Mouse (Mus musculus): ENCODE measurements around the gene Ctxn1. TPM values are rescaled to one million over a fixed set of nuclear protein-coding genes. Genes with fewer than 3 reads are reported as not detected.
A peak's percentile ranks its signal among the peaks of the same experiment; 100 is the strongest.

Ctxn1 gene
- 80.2 and 83.6 TPM in 2 replicates for polyA plus RNA-seq (2015; fragmentation: Nextera tagmentation; extraction: Ambion mirVana)

DNA sequence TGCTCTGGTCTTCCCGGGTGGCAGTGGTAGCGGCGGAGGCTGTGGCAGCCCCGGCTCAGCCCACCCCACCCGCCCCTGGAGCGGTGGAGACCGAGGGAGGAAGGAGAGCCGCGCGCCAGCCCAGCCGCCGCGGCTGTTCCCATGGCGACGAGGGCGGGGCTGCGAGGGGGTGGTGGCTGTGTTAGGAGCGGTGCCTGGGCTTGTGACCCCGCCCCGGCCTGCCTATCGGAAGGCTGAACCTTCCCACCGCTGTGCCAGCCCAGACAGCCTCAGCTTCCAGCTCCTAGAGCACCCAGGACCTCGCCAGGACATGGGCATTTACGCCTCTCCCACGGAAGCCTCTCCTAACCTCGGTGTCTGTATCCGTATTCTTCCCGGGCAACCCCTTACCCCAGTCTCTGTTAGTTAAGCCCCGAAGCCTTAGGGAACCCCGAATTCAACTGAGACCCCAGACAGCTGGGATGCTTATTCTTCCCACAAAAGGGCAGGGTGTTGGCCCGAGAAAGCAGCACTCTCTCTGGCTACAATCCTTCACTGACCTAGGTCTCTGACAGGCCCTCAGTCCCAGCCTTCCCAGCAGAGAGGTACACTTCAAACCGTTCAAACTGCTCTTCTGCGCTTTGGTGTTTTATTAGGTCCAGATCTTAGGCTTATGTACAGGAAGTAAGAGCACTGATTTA, at the start of gene Ctxn1:
Gene Ctxn1 (minus strand): TSS at position 150 of the 680 bp plus-strand sequence.
- Histone ChIP-seq H3K9ac (peak within 1 kb of the TSS; percentile 67), H3K27me3 (replicated peaks) (no peaks in the 10 kb centered on the region), H3K4me1 (peaks cover 18% of the 10 kb centered on the region), H3K36me3 (peaks cover 56% of the 10 kb centered on the region), H3K9me3 (no peaks in the 10 kb centered on the region), H3K4me3 (replicated peaks) (peak within 1 kb of the TSS; percentile 72), H3K27ac (peak within 1 kb of the TSS; percentile 79), H3K4me2 (peak within 1 kb of the TSS; percentile 85)
- 8% methylated on average over 20 of the region's 33 CpGs for WGBS
- peak; percentile 94 for ATAC-seq (ENCODE audit: insufficient read depth, low FRiP score, low read depth)

DNA sequence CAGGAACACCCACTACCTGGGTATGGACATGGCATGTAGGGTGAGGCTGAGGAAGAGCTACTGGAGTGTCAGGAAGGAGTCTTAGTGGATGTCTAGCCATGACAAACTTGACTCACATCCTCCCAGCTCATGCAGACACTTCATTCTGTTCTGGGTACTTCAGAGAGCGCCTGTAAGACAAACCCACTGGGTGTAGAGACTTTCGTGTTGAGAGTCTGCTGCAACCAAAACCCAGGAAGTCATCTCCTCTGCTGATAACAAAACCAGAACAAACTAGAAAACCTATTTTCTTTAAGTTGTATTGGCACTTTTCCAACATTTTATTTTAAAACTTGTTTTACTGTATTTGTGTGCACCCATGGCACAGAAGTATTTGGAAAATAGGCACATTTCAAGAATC, 46.8 kb upstream of the Ctxn1 start:
- Histone ChIP-seq H3K9ac (no peak overlapping the region), H3K9me3 (no peaks in the 10 kb centered on the region), H3K4me2 (no peak overlapping the region), H3K4me1 (no peaks in the 10 kb centered on the region), H3K36me3 (peaks cover 66% of the 10 kb centered on the region), H3K27me3 (replicated peaks) (no peaks in the 10 kb centered on the region), H3K27ac (no peak overlapping the region), H3K4me3 (replicated peaks) (no peak overlapping the region)
- ATAC-seq (ENCODE audit: insufficient read depth, low FRiP score, low read depth), result no peak
- WGBS, result 83% methylated on average over 2 of the region's 2 CpGs

DNA sequence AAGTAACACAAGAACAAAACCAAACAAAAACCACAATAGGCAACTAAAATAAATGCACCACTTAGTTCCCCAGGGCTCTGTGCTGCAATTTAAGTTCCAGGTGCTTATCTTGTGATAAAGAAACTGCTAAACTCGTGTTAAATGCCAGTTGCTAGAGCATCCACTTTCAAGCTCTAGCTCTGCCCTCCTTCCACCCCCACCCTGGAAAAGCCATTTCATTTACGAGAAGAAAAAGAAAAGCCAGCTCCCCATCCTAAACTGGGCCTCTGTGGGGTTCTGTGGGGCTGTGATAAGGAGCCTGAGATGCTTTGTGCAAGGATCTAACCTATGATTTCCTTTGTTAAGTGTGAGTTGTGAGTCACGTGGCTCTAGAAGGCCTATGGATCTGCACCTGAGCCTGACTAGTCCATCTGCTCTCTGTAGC, 45.1 kb upstream of the Ctxn1 start:
- peaks cover 68% of the 10 kb centered on the region for H3K36me3 ChIP-seq

DNA sequence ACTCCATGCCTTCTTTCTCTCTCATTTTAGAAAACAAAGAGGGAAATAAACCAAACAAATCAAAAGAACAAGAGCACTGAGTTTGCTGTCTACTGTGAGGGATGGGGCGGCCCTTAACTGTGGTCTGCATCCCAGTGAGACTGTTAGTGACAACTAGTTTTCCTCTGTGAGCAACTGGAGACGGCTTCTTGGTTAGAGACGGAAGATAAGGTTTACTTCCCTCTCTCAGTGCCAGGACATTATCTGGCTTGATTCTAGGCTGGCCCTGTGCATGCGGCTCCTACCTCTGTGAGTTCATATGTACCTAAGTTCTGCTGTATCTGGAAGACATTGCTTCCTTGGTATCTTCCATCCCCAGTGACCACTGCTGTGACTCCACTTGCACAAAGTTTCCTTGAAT, 38.7 kb upstream of the Ctxn1 start:
- peaks cover 69% of the 10 kb centered on the region for H3K36me3 ChIP-seq
- WGBS, result 90% methylated on average over 4 of the region's 4 CpGs

More for the DNA sequence above, 45.1 kb upstream of the Ctxn1 start:
- Histone ChIP-seq H3K9ac (no peak overlapping the region), H3K9me3 (no peaks in the 10 kb centered on the region), H3K4me3 (replicated peaks) (no peak overlapping the region), H3K27ac (no peak overlapping the region), H3K4me1 (no peaks in the 10 kb centered on the region), H3K27me3 (replicated peaks) (no peaks in the 10 kb centered on the region), H3K4me2 (no peak overlapping the region)
- WGBS, result 72% methylated on average over 3 of the region's 3 CpGs
- ATAC-seq (ENCODE audit: insufficient read depth, low FRiP score, low read depth), result no peak

DNA sequence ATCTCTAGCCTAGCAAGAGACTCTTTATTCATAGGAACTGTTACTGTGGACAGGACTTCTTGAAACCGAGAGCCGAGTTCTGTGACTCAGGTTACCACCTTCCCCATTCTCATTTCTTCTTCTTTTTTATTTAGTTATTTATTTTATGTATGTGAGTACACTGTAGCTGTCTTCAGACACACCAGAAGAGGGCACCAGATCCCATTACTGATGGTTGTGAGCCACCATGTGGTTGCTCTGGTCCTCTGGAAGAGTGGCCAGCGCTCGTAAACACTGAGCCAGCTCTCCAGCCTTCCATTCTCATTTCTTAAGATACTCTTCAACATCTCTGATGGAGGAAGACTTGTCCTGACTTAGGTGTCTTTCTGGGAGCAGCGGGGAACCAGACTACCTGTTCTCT, 33.7 kb upstream of the Ctxn1 start:
- no peak for ATAC-seq (ENCODE audit: insufficient read depth, low FRiP score, low read depth)
- Histone ChIP-seq H3K27me3 (replicated peaks) (no peaks in the 10 kb centered on the region), H3K9me3 (no peaks in the 10 kb centered on the region), H3K4me1 (no peaks in the 10 kb centered on the region), H3K9ac (no peak overlapping the region), H3K36me3 (peaks cover 55% of the 10 kb centered on the region), H3K27ac (no peak overlapping the region), H3K4me2 (no peak overlapping the region), H3K4me3 (replicated peaks) (no peak overlapping the region)
- WGBS, result 90% methylated on average over 5 of the region's 5 CpGs

More for the DNA sequence above, 38.7 kb upstream of the Ctxn1 start:
- no peaks in the 10 kb centered on the region for H3K4me1 ChIP-seq
- H3K9me3 ChIP-seq, result no peaks in the 10 kb centered on the region
- ATAC-seq (ENCODE audit: insufficient read depth, low FRiP score, low read depth), result no peak
- no peaks in the 10 kb centered on the region for H3K27me3 ChIP-seq (replicated peaks)
- no peak overlapping the region for H3K4me3 ChIP-seq (replicated peaks)
- no peak overlapping the region for H3K27ac ChIP-seq
- no peak overlapping the region for H3K4me2 ChIP-seq
- H3K9ac ChIP-seq, result no peak overlapping the region

DNA sequence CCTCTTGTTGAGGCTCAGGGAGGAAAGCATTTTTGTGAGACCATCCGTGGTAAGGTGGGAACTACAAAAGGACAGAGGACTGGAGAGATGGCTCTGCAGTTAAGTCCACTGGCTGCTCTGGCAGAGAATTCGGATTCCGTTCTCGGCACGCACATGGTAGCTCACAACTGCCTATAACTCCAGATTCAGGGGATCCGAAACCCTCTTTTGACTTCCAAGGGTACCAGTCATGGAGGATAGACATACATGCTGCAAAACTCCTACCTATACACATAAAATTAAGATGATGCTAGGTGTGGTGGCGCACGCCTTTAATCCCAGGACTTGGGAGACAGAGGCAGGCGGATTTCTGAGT, 17.0 kb upstream of the Ctxn1 start:
- H3K27ac ChIP-seq, result peak overlapping the region; percentile 41; the same call in 1 of the 2 replicates

DNA sequence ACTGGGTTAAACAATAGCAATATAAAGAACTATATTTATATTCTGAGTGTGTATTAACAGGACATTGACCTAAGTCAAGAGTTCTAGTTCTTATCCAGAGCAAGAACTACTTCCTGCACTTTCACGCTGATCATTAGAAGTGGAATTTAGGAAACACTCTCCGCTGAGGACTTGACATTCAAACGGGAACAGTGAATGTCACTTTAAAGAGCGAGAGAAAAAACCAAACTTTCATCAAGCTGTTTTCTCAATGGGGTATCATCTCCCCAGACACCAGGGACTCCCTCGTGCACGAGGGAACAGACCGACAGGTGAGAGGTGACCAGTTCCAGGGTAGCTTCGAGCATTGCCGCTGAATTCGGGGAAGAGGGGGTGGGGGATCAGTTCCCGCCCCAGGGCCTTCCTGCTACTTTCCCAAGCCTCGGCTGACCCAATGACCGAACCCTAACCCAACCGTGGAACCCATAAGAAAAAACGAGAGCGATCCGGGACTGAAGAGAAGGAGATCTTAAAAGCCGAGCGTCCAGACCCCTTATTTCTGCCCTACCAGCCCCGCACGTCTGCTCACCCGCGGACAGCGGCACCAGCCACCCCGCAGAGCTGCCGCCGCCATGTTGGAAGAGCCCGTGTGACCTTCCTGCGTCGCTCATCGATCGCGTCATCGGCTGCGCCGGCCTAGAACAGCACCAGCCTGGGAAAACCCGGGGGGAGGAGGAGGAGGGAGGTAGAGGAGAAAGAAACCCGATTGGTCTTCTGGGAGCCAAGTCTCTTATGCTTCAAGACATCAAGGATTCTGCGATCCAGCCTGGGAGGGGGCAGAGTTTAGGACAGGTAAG, 16.4 kb upstream of the Ctxn1 start, which contains the start of gene Timm44:
Gene Timm44 (minus strand): TSS at position 639 of the 836 bp plus-strand sequence.
- Histone ChIP-seq H3K27me3 (replicated peaks) (no peaks in the 10 kb centered on the region), H3K4me3 (replicated peaks) (peak within 1 kb of the TSS; percentile 86), H3K4me1 (peaks cover 8% of the 10 kb centered on the region; the same call in 1 of the 2 replicates), H3K9ac (peak within 1 kb of the TSS; percentile 71), H3K27ac (peak within 1 kb of the TSS; percentile 41), H3K9me3 (no peaks in the 10 kb centered on the region), H3K4me2 (peak within 1 kb of the TSS; percentile 66), H3K36me3 (peaks cover 13% of the 10 kb centered on the region; the same call in 1 of the 2 replicates)
- WGBS, result under 1% methylated on average over 39 of the region's 39 CpGs
- ATAC-seq (ENCODE audit: insufficient read depth, low FRiP score, low read depth), result peak; percentile 96

More for the DNA sequence above, 17.0 kb upstream of the Ctxn1 start:
- H3K4me3 ChIP-seq (replicated peaks), result peak overlapping the region; percentile 86
- WGBS, result 23% methylated on average over 9 of the region's 9 CpGs
- H3K4me1 ChIP-seq, result peaks cover 8% of the 10 kb centered on the region; the same call in 1 of the 2 replicates
- H3K36me3 ChIP-seq, result peaks cover 13% of the 10 kb centered on the region; the same call in 1 of the 2 replicates
- ATAC-seq (ENCODE audit: insufficient read depth, low FRiP score, low read depth), result no peak; the same call in 1 of the 2 replicates
- H3K9me3 ChIP-seq, result no peaks in the 10 kb centered on the region
- H3K9ac ChIP-seq, result peak overlapping the region; percentile 17; the same call in 1 of the 2 replicates
- peak overlapping the region; percentile 66 for H3K4me2 ChIP-seq
- no peaks in the 10 kb centered on the region for H3K27me3 ChIP-seq (replicated peaks)

DNA sequence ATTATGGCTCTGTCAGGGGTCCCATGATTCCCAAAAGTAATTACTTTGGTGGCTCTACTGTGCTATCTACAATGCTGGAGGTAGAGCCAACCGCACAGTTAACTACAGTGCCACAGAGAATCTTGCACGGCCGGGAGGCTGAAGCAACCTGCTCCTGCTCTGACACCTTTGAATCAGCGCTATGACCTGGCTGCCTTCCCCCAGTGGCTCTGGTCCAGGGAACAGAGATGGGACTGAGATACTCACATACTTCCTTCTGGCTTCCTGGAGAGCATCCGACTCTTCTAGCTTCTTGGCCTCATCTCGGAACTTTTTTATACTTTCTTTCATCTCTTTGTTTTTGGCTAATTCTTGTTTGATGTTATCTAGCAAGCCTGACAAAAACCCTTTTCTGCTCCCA, 10.5 kb upstream of the Ctxn1 start:
- 0 out of 2 replicates have a peak, but pooled peaks cover 3% of the 10 kb centered on the region for H3K4me1 ChIP-seq
- H3K27ac ChIP-seq, result no peak overlapping the region
- no peaks in the 10 kb centered on the region for H3K27me3 ChIP-seq (replicated peaks)
- no peaks in the 10 kb centered on the region for H3K9me3 ChIP-seq
- H3K4me2 ChIP-seq, result no peak overlapping the region
- no peak overlapping the region for H3K4me3 ChIP-seq (replicated peaks)
- no peak for ATAC-seq (ENCODE audit: insufficient read depth, low FRiP score, low read depth)
- peaks cover 53% of the 10 kb centered on the region for H3K36me3 ChIP-seq
- WGBS, result 90% methylated on average over 6 of the region's 6 CpGs
- H3K9ac ChIP-seq, result no peak overlapping the region

DNA sequence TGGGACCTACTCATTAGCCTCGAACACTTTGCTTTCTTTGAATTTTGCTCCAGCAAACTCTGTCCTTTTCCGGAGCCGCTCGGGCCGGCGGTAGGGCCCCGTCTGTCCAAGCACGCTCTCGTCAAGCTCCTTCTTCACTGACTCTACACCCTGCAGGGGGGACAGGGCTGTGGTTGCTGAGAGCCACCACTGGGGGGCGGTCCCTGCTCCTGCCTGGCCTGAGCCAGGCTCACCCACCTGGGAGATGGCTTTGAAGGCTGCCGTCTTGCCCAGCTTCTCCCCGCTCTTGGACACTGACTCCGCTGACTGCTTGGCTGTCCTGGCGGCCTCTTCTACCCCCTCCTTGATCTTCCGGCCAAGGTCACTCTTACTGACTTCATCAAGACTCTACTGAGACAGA, 8.6 kb upstream of the Ctxn1 start:
- Histone ChIP-seq H3K4me2 (no peak overlapping the region), H3K27ac (no peak overlapping the region), H3K36me3 (peaks cover 54% of the 10 kb centered on the region), H3K4me1 (no peaks in the 10 kb centered on the region), H3K9me3 (no peaks in the 10 kb centered on the region), H3K27me3 (replicated peaks) (no peaks in the 10 kb centered on the region), H3K4me3 (replicated peaks) (no peak overlapping the region), H3K9ac (no peak overlapping the region)
- peak; percentile 54; the same call in 1 of the 2 replicates for ATAC-seq (ENCODE audit: insufficient read depth, low FRiP score, low read depth)
- 75% methylated on average over 15 of the region's 15 CpGs for WGBS

DNA sequence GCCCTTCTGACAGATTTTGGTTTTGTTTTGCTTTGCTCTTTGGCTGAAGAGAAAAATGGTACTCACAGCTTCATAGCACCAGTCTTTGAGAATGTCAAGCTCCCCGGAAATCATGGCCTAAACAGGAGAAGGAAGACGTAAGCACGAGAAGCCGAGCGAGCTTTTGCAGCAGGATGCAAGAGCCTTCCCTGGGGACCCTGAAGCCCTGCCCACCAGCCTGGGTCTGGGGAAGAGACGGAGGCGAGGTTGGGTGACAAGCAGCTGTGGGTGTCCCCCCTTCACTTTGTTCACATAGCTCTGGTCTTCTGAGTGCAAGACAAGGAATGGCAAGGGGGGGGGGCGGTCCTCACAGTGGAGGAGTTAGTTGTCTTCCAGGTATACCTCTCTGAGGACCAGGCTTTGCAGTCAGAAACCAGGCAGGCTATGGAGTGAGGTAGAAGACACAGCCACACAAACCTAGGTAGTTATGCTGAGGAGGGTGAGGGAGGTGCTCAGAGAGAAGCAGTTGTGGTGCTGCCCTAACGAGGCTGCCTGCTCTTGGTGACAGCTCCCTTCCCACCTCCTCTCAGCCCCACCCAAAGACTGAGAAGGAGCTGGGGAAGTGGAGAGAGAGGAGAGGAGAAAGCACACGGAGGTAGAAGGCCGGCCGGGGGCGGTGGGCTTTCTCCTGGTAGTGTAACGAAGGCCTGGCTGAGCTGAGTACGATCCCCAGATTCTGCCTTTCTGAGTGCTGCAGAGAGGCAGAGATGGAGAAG, 6.3 kb upstream of the Ctxn1 start:
- Histone ChIP-seq H3K9me3 (no peaks in the 10 kb centered on the region), H3K27me3 (replicated peaks) (no peaks in the 10 kb centered on the region), H3K4me2 (no peak overlapping the region), H3K27ac (no peak overlapping the region), H3K4me3 (replicated peaks) (no peak overlapping the region), H3K4me1 (no peaks in the 10 kb centered on the region), H3K36me3 (peaks cover 70% of the 10 kb centered on the region), H3K9ac (no peak overlapping the region)
- 88% methylated on average over 15 of the region's 15 CpGs for WGBS
- no peak for ATAC-seq (ENCODE audit: insufficient read depth, low FRiP score, low read depth)

DNA sequence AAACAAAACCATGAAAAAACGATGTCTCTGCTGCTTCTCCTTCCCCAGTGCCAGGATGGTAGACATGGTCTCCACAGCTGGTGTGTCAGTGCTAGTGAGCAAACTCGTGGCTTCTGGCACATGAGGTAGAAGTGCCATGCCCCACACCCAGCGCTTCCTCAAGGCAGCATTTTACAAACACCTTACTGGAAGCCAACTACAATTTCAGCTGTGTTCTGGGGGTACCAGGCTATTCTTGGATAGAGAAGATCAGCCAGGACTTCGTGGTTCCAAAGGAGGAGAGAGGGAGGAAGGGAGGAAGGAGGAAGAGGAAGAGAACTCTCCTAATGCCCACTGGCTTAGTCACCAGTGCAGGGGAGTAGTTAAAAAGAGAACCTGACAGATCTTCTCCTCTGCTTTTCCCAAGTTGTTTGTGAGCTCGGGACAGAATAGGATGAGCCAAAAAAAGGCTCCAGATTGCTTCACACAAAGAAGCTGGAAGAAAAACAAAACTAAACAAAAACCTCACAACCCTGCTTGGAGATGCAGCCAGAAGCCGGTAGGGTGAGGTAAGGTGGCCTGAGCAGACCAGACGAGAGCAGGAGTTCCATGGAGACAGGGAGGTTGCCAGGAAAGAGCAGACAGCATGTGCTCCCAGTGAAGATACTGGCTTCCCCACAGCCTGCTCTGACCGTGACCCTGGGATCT, 4.2 kb upstream of the Ctxn1 start:
- H3K27ac ChIP-seq, result no peak overlapping the region
- 85% methylated on average over 8 of the region's 8 CpGs for WGBS
- H3K9me3 ChIP-seq, result no peaks in the 10 kb centered on the region
- no peak overlapping the region for H3K9ac ChIP-seq
- no peak overlapping the region for H3K4me2 ChIP-seq
- no peaks in the 10 kb centered on the region for H3K27me3 ChIP-seq (replicated peaks)
- H3K4me1 ChIP-seq, result peaks cover 7% of the 10 kb centered on the region; the same call in 1 of the 2 replicates
- peaks cover 68% of the 10 kb centered on the region for H3K36me3 ChIP-seq
- no peak overlapping the region for H3K4me3 ChIP-seq (replicated peaks)
- no peak for ATAC-seq (ENCODE audit: insufficient read depth, low FRiP score, low read depth)
